In genomic region chr6:96418866-96419265, GRCm38 (mm10) we compare ENCODE assay signal across 16 mouse cellular contexts.
DNase-seq lines count a peak whose midpoint lies in the region; ATAC-seq and TF ChIP-seq lines count a peak whose summit lies in the region.
"Had no signal": no experiment of that assay in that cellular context is flagged by ENCODE, and none has a peak within 500 bp of the region (broad histone marks: within the 10 kb centered on the region; RNA-seq: fewer than 3 reads in every experiment).

No protein-coding gene starts in this region.

- WGBS in forebrain, postnatal 0 days, result 46% methylated on average over 4 of the region's 4 CpGs
- 55% methylated on average over 4 of the region's 4 CpGs for WGBS in forebrain, embryonic 16.5 days
- 68% methylated on average over 4 of the region's 4 CpGs for WGBS in midbrain, embryonic 14.5 days
- 71% methylated on average over 4 of the region's 4 CpGs for WGBS in midbrain, postnatal 0 days
- 85% methylated on average over 4 of the region's 4 CpGs for WGBS in kidney, embryonic 14.5 days

- ATAC-seq in forebrain, postnatal 0 days, result no peak
- ATAC-seq in forebrain, embryonic 16.5 days, result no peak
- ATAC-seq in midbrain, embryonic 14.5 days (ENCODE audit: low FRiP score, low TSS enrichment), result no peak
- ATAC-seq in midbrain, postnatal 0 days (ENCODE audit: low FRiP score), result no peak
- no peak for ATAC-seq in kidney, embryonic 14.5 days (ENCODE audit: low FRiP score, low TSS enrichment)
- ATAC-seq: forebrain, embryonic 15.5 days had no signal

- no peak overlapping the region for H3K4me3 ChIP-seq in forebrain, postnatal 0 days (ENCODE audit: low read depth, low read length)
- no peak overlapping the region for H3K4me3 ChIP-seq in forebrain, embryonic 16.5 days (replicated peaks; ENCODE audit: low read length)
- H3K4me3 ChIP-seq in midbrain, embryonic 14.5 days (replicated peaks; ENCODE audit: low read depth, low read length), result no peak overlapping the region
- H3K4me3 ChIP-seq in midbrain, postnatal 0 days (ENCODE audit: low read depth, low read length), result no peak overlapping the region
- no peak overlapping the region for H3K4me3 ChIP-seq in kidney, embryonic 14.5 days (ENCODE audit: low read length)
- H3K4me3 ChIP-seq: embryonic facial prominence, embryonic 10.5 days; embryonic facial prominence, embryonic 12.5 days; forebrain, embryonic 15.5 days had no signal

- H3K27ac ChIP-seq in forebrain, postnatal 0 days (ENCODE audit: low read depth, low read length), result no peak overlapping the region
- no peak overlapping the region for H3K27ac ChIP-seq in forebrain, embryonic 16.5 days (ENCODE audit: low read length)
- no peak overlapping the region for H3K27ac ChIP-seq in midbrain, embryonic 14.5 days (replicated peaks; ENCODE audit: low read depth, low read length)
- H3K27ac ChIP-seq in midbrain, postnatal 0 days (ENCODE audit: low read depth, low read length), result no peak overlapping the region
- H3K27ac ChIP-seq in kidney, embryonic 14.5 days (ENCODE audit: low read depth, low read length), result no peak overlapping the region
- H3K27ac ChIP-seq: embryonic facial prominence, embryonic 10.5 days; embryonic facial prominence, embryonic 12.5 days; forebrain, embryonic 15.5 days had no signal

- no peaks in the 10 kb centered on the region for H3K9me3 ChIP-seq in forebrain, postnatal 0 days (ENCODE audit: low read length)
- no peaks in the 10 kb centered on the region for H3K9me3 ChIP-seq in forebrain, embryonic 16.5 days (ENCODE audit: control insufficient read depth, low read length)
- H3K9me3 ChIP-seq in midbrain, embryonic 14.5 days (ENCODE audit: control insufficient read depth, low read length), result no peaks in the 10 kb centered on the region
- H3K9me3 ChIP-seq in midbrain, postnatal 0 days (ENCODE audit: low read length), result no peaks in the 10 kb centered on the region
- no peaks in the 10 kb centered on the region for H3K9me3 ChIP-seq in kidney, embryonic 14.5 days (ENCODE audit: control insufficient read depth, low read length)
- H3K9me3 ChIP-seq: embryonic facial prominence, embryonic 10.5 days; embryonic facial prominence, embryonic 12.5 days; forebrain, embryonic 15.5 days had no signal

- H3K27me3 ChIP-seq in forebrain, postnatal 0 days (ENCODE audit: insufficient read depth, low read length), result no peaks in the 10 kb centered on the region
- peaks cover 7% of the 10 kb centered on the region; the same call in 1 of the 2 replicates for H3K27me3 ChIP-seq in forebrain, embryonic 16.5 days (replicated peaks; ENCODE audit: control insufficient read depth, insufficient read depth, low read length)
- H3K27me3 ChIP-seq in midbrain, embryonic 14.5 days (ENCODE audit: control insufficient read depth, insufficient read depth, low read length), result no peaks in the 10 kb centered on the region
- H3K27me3 ChIP-seq in midbrain, postnatal 0 days (ENCODE audit: insufficient read depth, low read length), result no peaks in the 10 kb centered on the region
- no peaks in the 10 kb centered on the region for H3K27me3 ChIP-seq in kidney, embryonic 14.5 days (ENCODE audit: control insufficient read depth, insufficient read depth, low read length)
- H3K27me3 ChIP-seq: embryonic facial prominence, embryonic 12.5 days had no signal

- H3K36me3 ChIP-seq in forebrain, postnatal 0 days (ENCODE audit: insufficient read depth), result no peaks in the 10 kb centered on the region
- no peaks in the 10 kb centered on the region for H3K36me3 ChIP-seq in forebrain, embryonic 16.5 days (ENCODE audit: control insufficient read depth, insufficient read depth)
- H3K36me3 ChIP-seq in midbrain, embryonic 14.5 days (ENCODE audit: control insufficient read depth, insufficient read depth, low read length), result no peaks in the 10 kb centered on the region
- no peaks in the 10 kb centered on the region for H3K36me3 ChIP-seq in midbrain, postnatal 0 days (ENCODE audit: insufficient read depth, low read length)
- H3K36me3 ChIP-seq in kidney, embryonic 14.5 days (ENCODE audit: control insufficient read depth, insufficient read depth, low read length), result no peaks in the 10 kb centered on the region
- H3K36me3 ChIP-seq: embryonic facial prominence, embryonic 10.5 days; embryonic facial prominence, embryonic 12.5 days; forebrain, embryonic 15.5 days had no signal

- no peak overlapping the region for H3K9ac ChIP-seq in forebrain, postnatal 0 days
- H3K9ac ChIP-seq in forebrain, embryonic 16.5 days (replicated peaks; ENCODE audit: low read depth, low read length), result no peak overlapping the region
- no peak overlapping the region for H3K9ac ChIP-seq in midbrain, embryonic 14.5 days (replicated peaks; ENCODE audit: low read length)
- no peak overlapping the region for H3K9ac ChIP-seq in midbrain, postnatal 0 days (replicated peaks; ENCODE audit: low read length, poor library complexity, severe bottlenecking)
- H3K9ac ChIP-seq in kidney, embryonic 14.5 days (ENCODE audit: low read depth, low read length), result no peak overlapping the region
- H3K9ac ChIP-seq: embryonic facial prominence, embryonic 12.5 days; forebrain, embryonic 15.5 days had no signal

- no peak for TF ChIP-seq CTCF in forebrain, postnatal 0 days (IDR thresholded peaks at IDR 0.05; ENCODE audit: low read depth)
- TF ChIP-seq CTCF in midbrain, postnatal 0 days (IDR thresholded peaks at IDR 0.05), result no peak

- 0 out of 2 replicates have a peak, but pooled peaks cover 3% of the 10 kb centered on the region for H3K4me1 ChIP-seq in forebrain, postnatal 0 days (ENCODE audit: insufficient read depth)
- no peaks in the 10 kb centered on the region for H3K4me1 ChIP-seq in forebrain, embryonic 16.5 days (replicated peaks; ENCODE audit: control insufficient read depth, insufficient read depth, low read length)
- 0 out of 2 replicates have a peak, but pooled peaks cover 3% of the 10 kb centered on the region for H3K4me1 ChIP-seq in midbrain, embryonic 14.5 days (ENCODE audit: control insufficient read depth, insufficient read depth, low read length)
- H3K4me1 ChIP-seq in midbrain, postnatal 0 days (ENCODE audit: insufficient read depth, low read length), result no peaks in the 10 kb centered on the region
- no peaks in the 10 kb centered on the region for H3K4me1 ChIP-seq in kidney, embryonic 14.5 days (ENCODE audit: control insufficient read depth, insufficient read depth, low read length)
- H3K4me1 ChIP-seq: embryonic facial prominence, embryonic 10.5 days; embryonic facial prominence, embryonic 12.5 days had no signal

- H3K4me2 ChIP-seq in forebrain, postnatal 0 days (ENCODE audit: low read depth), result no peak overlapping the region
- no peak overlapping the region for H3K4me2 ChIP-seq in forebrain, embryonic 16.5 days (ENCODE audit: low read length)
- H3K4me2 ChIP-seq in midbrain, embryonic 14.5 days (ENCODE audit: low read length), result no peak overlapping the region
- H3K4me2 ChIP-seq in midbrain, postnatal 0 days (ENCODE audit: low read depth, low read length, poor library complexity, severe bottlenecking), result no peak overlapping the region
- no peak overlapping the region for H3K4me2 ChIP-seq in kidney, embryonic 14.5 days (replicated peaks; ENCODE audit: low read depth, low read length)
- H3K4me2 ChIP-seq: embryonic facial prominence, embryonic 12.5 days; forebrain, embryonic 15.5 days had no signal

- DNase-seq in forebrain, postnatal 0 days, result peak; percentile 8
- DNase-seq in midbrain, embryonic 14.5 days, result peak; percentile 11
- DNase-seq in midbrain, postnatal 0 days (ENCODE audit: low spot score), result no peak
- DNase-seq: adrenal gland, adult 2 months; adrenal gland, postnatal 10 days; adrenal gland, postnatal 25 days; cerebellum, adult 11-12 months; cerebellum, adult 2 months; cerebellum, adult 9-10 months; cerebellum, postnatal 10 days; cerebellum, postnatal 25 days had no signal
